Mouse (Mus musculus) ovary, adult 2 months (tissue): ENCODE data around the gene Tut7. TPM values are rescaled to one million over a fixed set of nuclear protein-coding genes. Genes with fewer than 3 reads are reported as not detected.

Source experiments
- polyA plus RNA-seq: library from polyadenylated mRNA; depleted of rRNA; stranded (reverse); fragments of >200 nt; gene quantifications from 2 replicates; pipeline ENCODE4 v1.2.3, GENCODE M21; 2012; rRNA removed

Gene Tut7
- 15.9 and 19.5 TPM in 2 replicates for polyA plus RNA-seq

DNA sequence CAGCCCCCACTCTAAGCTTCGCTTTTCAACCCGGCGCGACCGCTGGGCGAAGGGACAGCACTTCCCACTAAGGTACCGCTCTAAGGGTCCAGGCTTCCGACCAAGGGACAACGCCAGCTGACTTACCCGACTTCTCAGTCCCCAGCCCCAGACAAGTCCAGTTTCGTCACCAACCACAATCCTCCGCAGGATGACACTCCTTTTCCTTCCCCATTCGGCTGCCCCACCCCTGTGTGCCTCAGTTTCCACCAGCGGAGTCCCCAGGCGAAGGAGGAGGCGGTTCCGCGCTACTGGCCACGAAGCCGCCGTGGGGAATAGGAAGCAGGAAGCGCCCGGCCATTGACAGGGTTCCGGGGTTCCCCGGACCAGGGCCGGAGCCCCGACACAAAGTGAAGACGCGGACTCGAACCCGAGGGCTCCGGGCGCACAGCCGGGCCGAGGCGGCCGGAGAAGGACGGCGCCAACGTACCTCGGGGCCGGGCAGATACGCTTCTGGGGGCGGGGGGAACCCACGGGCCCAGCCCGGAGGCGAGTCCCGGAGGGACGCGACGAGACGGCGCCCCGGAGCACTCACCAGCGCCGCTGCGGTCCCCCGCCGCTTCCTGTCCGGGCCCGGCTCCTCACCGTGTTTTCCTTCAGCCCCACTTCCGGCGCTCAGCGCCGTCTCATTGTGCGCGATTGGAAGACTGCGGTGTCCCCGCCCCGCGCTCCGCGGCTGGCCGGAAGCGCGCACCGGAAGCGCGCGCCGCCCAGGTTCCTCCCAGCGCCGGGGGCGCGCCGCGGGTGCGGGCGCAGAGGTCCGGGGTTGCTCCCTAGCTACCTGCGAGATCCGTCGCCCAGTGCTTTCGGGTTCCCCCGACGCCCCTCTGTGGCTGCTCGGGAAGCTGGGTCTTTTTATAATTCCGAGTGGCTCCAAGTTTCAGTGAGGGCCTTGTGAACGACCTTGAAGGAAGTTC is at the start of gene Tut7:
Gene Tut7, minus strand, starts transcription at position 641 of the 956 bp plus-strand sequence.

DNA sequence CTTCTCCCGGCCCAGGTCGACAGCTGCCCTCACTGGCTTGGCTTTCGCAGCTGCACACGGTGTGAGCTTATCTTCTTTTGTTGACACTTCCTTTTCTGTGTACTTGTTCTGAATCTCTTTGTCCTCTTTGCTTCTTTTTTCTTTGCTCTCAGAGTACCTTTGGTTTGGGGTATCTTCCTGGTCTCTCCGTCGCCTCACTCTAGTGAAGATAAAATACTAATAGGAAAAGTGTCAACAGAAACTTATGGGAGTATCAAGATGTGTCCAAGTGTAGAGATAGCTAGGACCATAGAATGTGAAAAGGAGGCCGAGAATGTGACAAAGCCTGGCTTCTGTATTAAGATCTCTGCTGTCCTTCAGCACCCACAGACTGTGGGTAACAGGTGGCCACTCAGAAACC is 40.8 kb downstream of the Tut7 start, which contains the start of gene Gm49354:
Gene Gm49354, minus strand, starts transcription at position 101 of the 400 bp plus-strand sequence.

DNA sequence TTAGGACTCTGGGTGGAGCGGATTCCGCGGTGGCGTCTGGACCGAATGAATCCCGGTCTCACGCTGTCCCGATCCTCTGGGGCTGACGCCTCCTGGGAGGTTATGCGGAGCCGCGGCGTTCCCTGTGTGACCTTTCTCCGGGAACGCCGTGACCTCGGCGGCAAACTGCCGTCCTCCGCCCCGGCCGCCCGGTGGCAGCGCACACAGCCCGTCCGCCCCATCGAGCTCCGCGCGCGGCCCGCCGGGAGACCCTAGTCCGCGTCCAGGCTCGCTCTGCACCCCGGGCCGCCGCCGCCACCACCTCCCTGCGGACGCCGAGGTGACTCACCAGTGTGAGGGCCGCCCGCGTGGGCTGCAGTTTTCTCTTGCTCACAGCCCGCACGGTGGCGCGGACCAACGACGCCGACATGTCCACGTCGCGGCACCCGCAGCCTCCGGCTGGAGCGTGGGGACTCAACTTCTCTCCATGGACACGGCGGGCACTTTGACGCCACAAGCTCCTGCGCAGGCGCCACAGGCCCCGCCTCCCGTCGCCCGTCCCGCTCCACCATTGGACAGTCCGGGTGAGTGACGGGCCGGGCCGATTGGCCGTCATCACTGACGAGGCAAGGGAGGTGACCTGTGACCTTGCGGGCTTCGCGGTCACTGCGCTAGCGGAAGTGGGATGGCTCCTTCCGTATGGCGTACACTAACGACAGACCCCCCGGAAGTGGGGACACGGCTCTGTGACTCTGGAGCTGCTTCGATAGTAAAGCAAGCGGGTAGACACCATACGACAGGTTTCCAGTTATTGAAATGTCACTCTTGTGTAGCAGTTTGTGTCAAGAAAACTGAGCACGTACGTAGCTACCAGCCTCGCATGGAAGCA is 53.4 kb downstream of the Tut7 start, which contains the start of gene Isca1:
Gene Isca1, minus strand, starts transcription at position 515 of the 868 bp plus-strand sequence.

DNA sequence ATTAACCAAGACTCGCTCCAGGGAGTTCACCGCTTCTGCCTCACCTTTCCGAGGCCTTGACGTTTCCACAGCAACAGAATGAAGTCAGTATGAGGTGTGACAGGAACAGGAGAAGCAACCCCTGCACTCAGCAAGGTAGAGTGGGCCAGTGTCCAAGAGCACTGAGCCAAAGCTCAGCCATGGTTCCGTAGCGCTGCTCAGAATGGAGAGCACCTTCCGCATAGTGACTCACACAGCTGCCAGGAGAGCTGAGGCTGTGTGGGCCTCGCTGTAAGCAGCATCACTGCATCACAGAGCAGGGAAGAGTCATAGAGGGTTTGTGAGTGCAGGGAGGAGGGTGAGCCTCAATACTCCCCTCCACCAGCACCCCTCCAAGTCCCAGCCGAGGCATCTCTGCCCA is 76.2 kb downstream of the Tut7 start, which contains the start of gene 1700014D04Rik:
Gene 1700014D04Rik, minus strand, starts transcription at position 42 of the 400 bp plus-strand sequence.

DNA sequence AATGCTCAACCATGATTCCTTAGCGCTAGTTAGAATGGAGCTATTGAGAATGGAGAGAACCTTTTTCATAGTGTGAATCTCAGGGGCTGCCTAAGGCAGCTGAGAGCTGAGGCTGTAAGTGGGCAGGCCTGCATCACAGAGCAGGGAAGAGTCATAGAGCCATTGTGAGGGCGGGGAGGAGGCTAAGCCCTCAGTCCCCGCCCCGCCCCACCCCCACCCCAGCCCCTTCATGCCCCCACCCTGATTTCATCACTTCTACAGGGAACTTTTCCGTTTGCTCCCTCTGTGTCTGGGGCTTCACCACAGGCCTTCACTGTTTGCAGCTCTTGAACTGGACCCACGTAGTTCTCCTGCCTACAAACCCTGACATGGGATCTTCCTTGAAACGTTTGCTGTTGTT is 91.3 kb downstream of the Tut7 start, which contains the start of gene Spata31d1d:
Gene Spata31d1d, minus strand, starts transcription at position 101 of the 400 bp plus-strand sequence.

Other genes starting within 250 kb of the Tut7 start
- 5.7 and 7.1 TPM in 2 replicates for gene Agtpbp1, start 237.9 kb downstream of the Tut7 start, polyA plus RNA-seq
- 41.9 and 50.2 TPM in 2 replicates for gene Naa35, start 237.9 kb downstream of the Tut7 start, polyA plus RNA-seq
- gene Golm1, start 147.3 kb downstream of the Tut7 start, polyA plus RNA-seq, result 6.2 TPM in 2 replicates
- gene 4921517D22Rik, start 129.0 kb downstream of the Tut7 start, polyA plus RNA-seq, result not detected in 2 replicates
- gene Spata31d1a, start 112.8 kb downstream of the Tut7 start, polyA plus RNA-seq, result not detected in 2 replicates
- not detected in 2 replicates for gene Spata31d1b, start 110.9 kb downstream of the Tut7 start, polyA plus RNA-seq
- not detected in 2 replicates for gene Spata31d1d, start 91.4 kb downstream of the Tut7 start, polyA plus RNA-seq
- gene 1700014D04Rik, start 76.4 kb downstream of the Tut7 start, polyA plus RNA-seq, result 0.03 and 0.07 TPM in 2 replicates
- 67.5 and 71.2 TPM in 2 replicates for gene Isca1, start 53.3 kb downstream of the Tut7 start, polyA plus RNA-seq
- gene Gm49354, start 40.9 kb downstream of the Tut7 start, polyA plus RNA-seq, result not detected in 2 replicates